Mouse (Mus musculus) limb, embryonic 10.5 days (tissue): ENCODE data around the gene Ifnab. TPM values are rescaled to one million over a fixed set of nuclear protein-coding genes. Genes with fewer than 3 reads are reported as not detected.

Experiments
- DNase-seq: peaks from one replicate; pipeline ENCODE4 v3.0.0-alpha.2; 2017; ENCODE audit warnings: low spot score
- H3K27ac ChIP-seq: fragments of 300-500 bp; sonication (generic); 2 replicates; pipeline ENCODE4 v1.5.1; 2016; ENCODE audit warnings: mild to moderate bottlenecking
- H3K27me3 ChIP-seq: fragments of 300-500 bp; sonication (generic); 2 replicates; pipeline ENCODE4 v1.6.1; 2016; ENCODE audit warnings: low read depth, mild to moderate bottlenecking; ENCODE audit not compliant: poor library complexity, severe bottlenecking
- H3K36me3 ChIP-seq: fragments of 300-500 bp; sonication (generic); 2 replicates; pipeline ENCODE4 v1.6.1; 2016; ENCODE audit warnings: mild to moderate bottlenecking, moderate library complexity
- H3K4me1 ChIP-seq: fragments of 300-500 bp; sonication (generic); 2 replicates; pipeline ENCODE4 v1.6.1; 2016
- H3K4me3 ChIP-seq: fragments of 300-500 bp; sonication (generic); 2 replicates; pipeline ENCODE4 v1.5.1; 2016; ENCODE audit warnings: mild to moderate bottlenecking, moderate library complexity
- H3K9me3 ChIP-seq: fragments of 300-500 bp; sonication (generic); replicated peaks from 2 replicates; pipeline ENCODE4 v1.6.1; 2016; ENCODE audit warnings: mild to moderate bottlenecking
- WGBS: fragments of 180-500 bp; shearing (Covaris S2); methylation state at CpG from one replicate; pipeline ENCODE4 v1.1.7; 2016; 5-methylcytosine and 5-hydroxymethylcytosine counted together
- polyA plus RNA-seq: library from polyadenylated mRNA; unstranded; fragments of >200 nt; fragmentation: Nextera tagmentation; extraction: Ambion mirVana; gene quantifications from 2 replicates; pipeline ENCODE4 v1.2.1, GENCODE M21; 2016

Gene Ifnab
- polyA plus RNA-seq, result not detected in 2 replicates

DNA sequence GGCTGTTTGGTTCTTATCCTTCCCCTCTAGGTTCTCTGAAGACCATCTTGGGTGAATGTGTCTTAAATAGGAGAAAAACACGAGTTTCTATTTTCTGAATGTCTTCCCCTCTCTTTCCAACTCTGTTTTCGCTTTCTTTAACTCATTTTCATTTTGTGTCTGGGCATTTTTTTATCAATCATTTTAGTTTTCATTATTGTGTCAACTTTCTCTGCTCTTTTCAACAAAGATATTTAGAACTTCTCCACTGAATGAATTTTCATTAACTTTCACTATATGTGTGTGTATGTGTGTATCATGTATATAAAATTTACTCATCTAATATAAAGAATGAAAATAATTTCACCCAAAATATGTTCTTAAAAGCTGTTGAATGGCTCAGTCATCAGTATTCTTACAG, at the start of gene Ifnab:
Gene Ifnab, minus strand, starts transcription at position 101 of the 400 bp plus-strand sequence.
- H3K36me3 ChIP-seq, result no peaks in the 10 kb centered on the region
- H3K27me3 ChIP-seq, result no peaks in the 10 kb centered on the region
- no peaks in the 10 kb centered on the region for H3K9me3 ChIP-seq
- H3K4me3 ChIP-seq, result no peak within 1 kb of the TSS
- DNase-seq, result no peak
- WGBS, result 70% methylated on average over 2 of the region's 2 CpGs
- no peak within 1 kb of the TSS for H3K27ac ChIP-seq
- H3K4me1 ChIP-seq, result no peaks in the 10 kb centered on the region

DNA sequence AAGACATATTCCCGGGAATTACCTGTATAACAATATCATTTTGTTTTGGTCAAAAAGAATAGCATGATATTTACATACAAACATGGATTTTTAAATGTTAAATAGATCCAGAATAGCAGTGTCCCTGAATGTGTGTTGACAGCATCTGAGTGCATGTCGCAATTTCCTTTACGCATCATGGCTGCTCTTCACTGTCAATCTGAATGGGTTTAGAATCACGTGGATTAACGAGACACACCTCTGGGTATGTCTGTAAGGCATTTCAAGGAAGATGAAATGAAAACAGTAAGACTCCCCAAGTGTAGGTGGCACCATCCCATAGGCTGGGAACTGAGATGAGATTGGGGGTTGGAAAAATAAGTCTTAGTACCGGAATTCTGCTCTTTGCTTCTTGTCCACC, 47.9 kb upstream of the Ifnab start:
- H3K27me3 ChIP-seq, result no peaks in the 10 kb centered on the region
- no peaks in the 10 kb centered on the region for H3K9me3 ChIP-seq
- 93% methylated on average over 6 of the region's 6 CpGs for WGBS
- H3K27ac ChIP-seq, result no peak overlapping the region
- 0 out of 2 replicates have a peak, but pooled peaks cover 3% of the 10 kb centered on the region for H3K4me1 ChIP-seq
- no peaks in the 10 kb centered on the region for H3K36me3 ChIP-seq
- DNase-seq, result no peak
- no peak overlapping the region for H3K4me3 ChIP-seq

DNA sequence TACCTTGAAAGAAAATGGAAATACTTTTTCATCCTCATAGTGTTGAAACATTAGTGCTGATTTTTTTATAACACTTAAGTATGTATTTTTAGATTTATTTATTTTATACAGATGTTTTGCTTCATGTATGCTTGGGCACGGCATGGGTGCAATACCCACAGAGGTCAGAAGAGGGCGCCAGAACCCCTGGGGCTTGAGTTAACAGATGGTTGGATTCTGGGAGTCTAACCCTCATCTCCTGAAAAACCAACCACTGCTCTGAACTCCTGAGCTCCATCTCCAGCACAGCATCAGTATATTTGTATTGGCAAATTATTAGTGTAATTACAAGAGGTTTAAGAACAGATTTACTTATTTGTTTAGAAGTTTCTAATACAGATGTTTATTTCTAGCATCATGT, 47.3 kb upstream of the Ifnab start:
- Histone ChIP-seq H3K4me1 (0 out of 2 replicates have a peak, but pooled peaks cover 3% of the 10 kb centered on the region), H3K9me3 (no peaks in the 10 kb centered on the region), H3K36me3 (no peaks in the 10 kb centered on the region), H3K27ac (no peak overlapping the region), H3K4me3 (no peak overlapping the region), H3K27me3 (no peaks in the 10 kb centered on the region)
- WGBS, result 1% methylated on average over 2 of the region's 2 CpGs
- DNase-seq, result peak; percentile 88

DNA sequence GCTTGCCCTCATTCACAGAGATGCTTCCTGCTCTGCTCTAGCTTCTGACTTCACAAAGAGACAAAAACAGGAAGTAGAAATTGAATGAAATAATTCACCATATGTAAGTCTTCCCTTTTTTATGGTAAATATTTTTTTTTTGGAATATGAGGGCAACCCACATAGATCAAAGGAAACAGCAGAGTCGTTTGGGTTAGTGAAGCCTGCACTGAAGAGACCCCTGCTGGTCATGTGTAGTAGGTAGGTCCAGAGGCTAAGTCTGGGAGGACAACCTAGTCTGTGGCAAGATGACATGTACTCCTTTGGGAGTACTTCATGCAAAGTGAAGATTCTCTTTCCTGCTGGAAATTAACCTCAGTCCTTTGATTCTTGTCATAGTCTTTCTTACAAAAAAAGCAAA, 36.2 kb upstream of the Ifnab start:
- H3K27me3 ChIP-seq, result no peaks in the 10 kb centered on the region
- no peaks in the 10 kb centered on the region for H3K4me1 ChIP-seq
- no peaks in the 10 kb centered on the region for H3K36me3 ChIP-seq
- WGBS, result 0% methylated on average over 1 of the region's 1 CpGs
- no peak for DNase-seq
- H3K9me3 ChIP-seq, result no peaks in the 10 kb centered on the region
- H3K27ac ChIP-seq, result no peak overlapping the region
- no peak overlapping the region for H3K4me3 ChIP-seq

DNA sequence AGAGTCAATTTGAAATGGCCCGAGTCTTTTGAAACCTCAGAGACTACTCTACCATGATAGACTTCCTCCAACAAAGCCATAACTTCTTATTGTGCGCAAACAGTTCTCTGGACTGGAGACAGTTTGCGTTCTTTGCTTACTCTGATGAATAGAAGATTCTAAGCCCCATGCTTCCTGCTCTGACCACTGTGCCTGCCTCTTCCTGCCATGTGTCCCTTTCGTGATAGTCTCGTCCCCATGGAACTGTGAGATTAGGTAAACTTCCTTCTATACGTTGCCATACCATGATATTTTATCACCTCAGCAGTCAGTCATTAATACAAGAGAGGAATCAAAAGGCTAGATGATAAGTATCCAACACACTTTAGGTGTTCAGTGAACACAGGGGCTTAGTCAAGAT, 35.6 kb upstream of the Ifnab start:
- no peaks in the 10 kb centered on the region for H3K27me3 ChIP-seq
- no peaks in the 10 kb centered on the region for H3K4me1 ChIP-seq
- 92% methylated on average over 6 of the region's 6 CpGs for WGBS
- no peak overlapping the region for H3K4me3 ChIP-seq
- DNase-seq, result no peak
- no peaks in the 10 kb centered on the region for H3K9me3 ChIP-seq
- H3K36me3 ChIP-seq, result no peaks in the 10 kb centered on the region
- no peak overlapping the region for H3K27ac ChIP-seq

DNA sequence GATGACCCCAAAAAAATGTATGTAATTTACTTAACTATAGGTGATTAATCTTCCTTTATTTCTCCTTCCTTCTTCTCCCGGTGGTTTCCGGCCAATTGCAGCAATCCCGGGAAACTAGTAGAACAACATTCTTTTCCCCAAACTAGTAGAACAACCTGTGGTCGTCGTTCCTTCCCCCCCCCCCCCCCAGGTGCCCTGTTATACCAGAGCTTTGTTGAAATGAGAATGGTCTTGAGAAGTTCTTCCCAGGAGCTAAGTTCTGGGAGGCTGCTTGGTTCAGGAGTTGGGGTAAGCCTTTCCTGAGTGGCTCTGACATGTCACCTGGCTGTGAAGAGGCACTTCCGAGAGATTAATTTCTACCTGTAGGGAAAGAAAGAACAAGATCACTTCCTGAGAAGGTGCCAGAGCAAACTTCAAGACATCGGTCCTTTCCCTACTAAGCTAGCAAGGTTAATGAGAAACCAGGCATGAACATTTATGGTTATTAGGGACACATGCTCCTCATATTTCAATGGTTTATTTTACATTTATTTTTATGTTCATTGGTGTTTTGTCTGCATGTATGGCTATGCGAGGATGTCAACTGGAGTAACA, 32.4 kb upstream of the Ifnab start:
- H3K4me3 ChIP-seq, result no peak overlapping the region
- WGBS, result 58% methylated on average over 8 of the region's 8 CpGs
- no peaks in the 10 kb centered on the region for H3K9me3 ChIP-seq
- H3K27ac ChIP-seq, result no peak overlapping the region
- peaks cover 23% of the 10 kb centered on the region for H3K36me3 ChIP-seq
- no peak for DNase-seq
- no peaks in the 10 kb centered on the region for H3K27me3 ChIP-seq
- H3K4me1 ChIP-seq, result peaks cover 29% of the 10 kb centered on the region

DNA sequence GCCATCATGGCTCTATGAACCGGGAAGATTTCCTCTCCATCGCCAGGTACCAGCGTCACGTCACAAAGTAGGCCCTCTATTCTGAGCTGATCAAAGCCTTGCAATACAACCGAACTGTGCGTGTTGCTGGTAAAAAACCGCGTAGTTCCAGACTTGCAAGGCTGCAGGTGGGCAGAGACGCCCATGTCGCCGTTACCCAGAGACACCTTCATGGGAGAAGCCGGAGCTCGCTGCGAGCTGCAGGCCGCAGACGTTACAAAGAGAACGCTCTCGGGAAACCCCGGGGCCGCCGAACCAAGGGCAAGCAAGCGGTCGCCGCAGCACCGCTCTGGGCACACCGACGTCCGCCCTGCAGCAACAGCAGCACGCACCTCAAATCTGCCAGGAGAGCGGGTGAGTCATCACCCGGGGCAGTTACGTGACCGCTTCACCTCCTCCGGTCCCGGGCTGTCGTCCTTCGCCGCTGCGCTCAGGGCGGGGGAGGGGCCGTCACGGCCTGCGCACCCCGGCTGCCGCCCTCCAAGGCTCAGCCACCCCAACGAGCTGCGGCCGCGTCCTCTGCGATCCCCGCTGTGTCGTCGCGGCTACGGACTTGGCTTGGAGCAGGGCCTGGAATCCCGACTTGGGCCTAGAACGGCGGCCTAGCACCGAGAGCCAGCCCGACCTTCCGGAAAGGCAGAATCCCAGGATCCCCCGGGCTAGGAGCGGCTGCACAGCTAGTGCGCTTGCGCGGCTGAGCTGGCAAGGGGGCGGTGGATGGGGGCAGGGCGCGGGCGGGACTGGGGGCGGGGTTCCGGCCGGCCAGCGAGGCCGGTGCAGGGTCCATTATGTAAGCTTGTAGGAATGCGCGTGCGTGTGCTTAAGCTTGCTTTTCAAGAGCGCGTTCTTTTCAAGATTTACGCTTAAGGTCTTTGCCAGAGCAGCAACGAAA, 30.9 kb upstream of the Ifnab start, which contains the start of the genes Gm26566 and Klhl9:
Gene Gm26566, plus strand, starts transcription at position 15 of the 931 bp plus-strand sequence.
Gene Klhl9, minus strand, starts transcription at position 675 of the 931 bp plus-strand sequence.
- peak; percentile 98 for DNase-seq
- Histone ChIP-seq H3K4me3 (peak within 1 kb of the TSS; percentile 75), H3K27me3 (no peaks in the 10 kb centered on the region), H3K9me3 (no peaks in the 10 kb centered on the region), H3K27ac (peak within 1 kb of the TSS; percentile 98), H3K36me3 (peaks cover 38% of the 10 kb centered on the region), H3K4me1 (peaks cover 33% of the 10 kb centered on the region)
- under 1% methylated on average over 82 of the region's 82 CpGs for WGBS

DNA sequence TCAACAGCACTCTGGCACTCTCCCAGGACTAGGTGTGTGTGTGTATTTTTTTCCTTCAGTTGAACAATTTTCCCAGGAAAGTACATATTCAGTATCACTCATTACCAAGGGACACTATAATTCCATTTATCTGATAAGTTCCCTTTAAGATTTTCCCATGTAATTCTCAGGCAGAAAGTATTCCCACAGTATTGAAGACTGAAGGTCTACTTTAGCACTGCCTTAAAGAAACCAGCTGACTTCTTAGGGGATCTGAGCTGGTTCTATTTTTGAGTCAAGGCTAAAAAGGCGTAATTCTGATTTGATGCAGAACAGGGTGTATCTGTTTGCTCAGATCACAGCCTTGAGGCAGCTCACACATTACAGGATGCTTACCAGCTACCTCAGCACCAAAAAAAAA, 27.6 kb upstream of the Ifnab start:
- H3K4me3 ChIP-seq, result peak overlapping the region; percentile 75
- no peaks in the 10 kb centered on the region for H3K27me3 ChIP-seq
- H3K27ac ChIP-seq, result no peak overlapping the region
- peaks cover 72% of the 10 kb centered on the region for H3K36me3 ChIP-seq
- DNase-seq, result no peak
- no peaks in the 10 kb centered on the region for H3K9me3 ChIP-seq
- WGBS, result 70% methylated on average over 1 of the region's 1 CpGs
- peaks cover 33% of the 10 kb centered on the region for H3K4me1 ChIP-seq

DNA sequence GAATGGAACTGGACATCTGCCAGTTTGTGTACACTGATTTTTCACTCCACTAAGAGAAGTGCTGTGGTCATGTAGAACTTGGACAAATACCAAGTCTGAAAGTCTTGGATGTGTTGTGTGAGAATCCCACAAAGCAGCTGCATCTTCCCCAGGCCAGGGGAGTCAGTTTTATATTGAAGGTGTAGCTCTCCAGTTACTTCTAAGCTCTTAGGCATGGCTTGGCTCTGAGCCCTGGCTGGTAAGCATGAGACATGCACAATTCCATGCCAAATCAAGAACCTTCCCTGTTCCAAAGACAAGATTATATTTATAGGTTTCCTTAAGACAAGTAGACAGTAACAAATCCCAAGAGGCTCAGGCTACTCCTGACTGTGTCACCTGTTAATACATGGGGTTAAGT, 23.9 kb upstream of the Ifnab start:
- Histone ChIP-seq H3K36me3 (peaks cover 70% of the 10 kb centered on the region), H3K4me1 (peaks cover 18% of the 10 kb centered on the region), H3K27me3 (no peaks in the 10 kb centered on the region), H3K27ac (no peak overlapping the region), H3K4me3 (no peak overlapping the region), H3K9me3 (no peaks in the 10 kb centered on the region)
- no peak for DNase-seq

DNA sequence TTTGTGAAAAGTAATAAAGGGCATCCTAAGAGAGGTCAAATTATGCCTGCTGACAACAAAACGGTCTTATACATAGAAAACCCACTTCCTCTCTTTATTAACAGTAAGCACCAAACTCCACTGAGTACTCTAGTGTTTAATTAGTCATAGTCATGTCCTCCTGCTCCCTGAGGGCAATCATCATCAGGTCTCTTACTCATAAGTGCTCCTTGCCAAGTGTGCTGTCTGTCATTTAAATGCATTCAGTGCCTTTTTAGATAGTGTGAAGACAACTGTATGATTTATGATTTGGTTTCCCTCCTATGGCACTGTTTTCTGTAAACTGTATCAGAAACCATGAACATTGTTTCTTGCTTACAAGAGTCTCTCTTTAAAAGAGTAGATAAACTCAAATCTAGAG, 23.1 kb upstream of the Ifnab start:
- DNase-seq, result no peak
- Histone ChIP-seq H3K4me1 (peaks cover 10% of the 10 kb centered on the region; the same call in 1 of the 2 replicates), H3K27me3 (no peaks in the 10 kb centered on the region), H3K36me3 (peaks cover 63% of the 10 kb centered on the region), H3K4me3 (no peak overlapping the region), H3K9me3 (no peaks in the 10 kb centered on the region), H3K27ac (no peak overlapping the region)
- 97% methylated on average over 1 of the region's 1 CpGs for WGBS

DNA sequence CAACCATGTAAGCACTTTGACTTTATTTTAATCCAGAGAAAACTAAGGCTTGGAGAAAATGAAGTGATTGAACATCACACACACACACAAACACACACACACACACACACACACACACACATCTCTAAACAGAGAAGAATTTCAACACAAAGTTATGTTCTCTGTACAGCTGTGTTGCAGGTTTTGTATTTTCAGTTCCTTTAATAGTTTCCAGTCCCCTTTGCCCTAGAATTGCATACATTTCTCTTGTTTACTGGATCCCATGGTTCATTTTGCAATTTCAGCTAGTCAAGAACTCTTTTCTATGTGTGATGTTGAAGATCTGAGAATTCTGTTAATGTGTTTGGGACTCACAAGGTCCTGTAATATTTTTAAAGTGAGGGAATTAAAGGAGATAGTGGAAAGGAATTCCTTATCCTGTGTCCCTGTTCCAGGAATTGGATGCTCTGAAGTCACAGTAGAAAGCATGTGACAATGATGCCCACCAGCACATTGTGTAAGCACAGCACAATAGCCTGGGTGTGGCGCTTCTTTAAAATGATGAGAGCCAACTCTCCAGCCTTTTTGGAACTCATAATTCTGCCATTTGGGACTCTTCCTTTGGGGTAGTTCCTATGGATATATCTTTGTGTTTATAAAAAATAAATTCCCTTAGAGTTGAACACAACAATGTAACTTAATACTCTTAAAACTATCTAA, 16.1 kb upstream of the Ifnab start:
- H3K9me3 ChIP-seq, result no peaks in the 10 kb centered on the region
- WGBS, result 86% methylated on average over 1 of the region's 1 CpGs
- no peaks in the 10 kb centered on the region for H3K27me3 ChIP-seq
- H3K36me3 ChIP-seq, result 0 out of 2 replicates have a peak, but pooled peaks cover 5% of the 10 kb centered on the region
- no peak overlapping the region for H3K4me3 ChIP-seq
- H3K4me1 ChIP-seq, result no peaks in the 10 kb centered on the region
- DNase-seq, result no peak
- H3K27ac ChIP-seq, result no peak overlapping the region

DNA sequence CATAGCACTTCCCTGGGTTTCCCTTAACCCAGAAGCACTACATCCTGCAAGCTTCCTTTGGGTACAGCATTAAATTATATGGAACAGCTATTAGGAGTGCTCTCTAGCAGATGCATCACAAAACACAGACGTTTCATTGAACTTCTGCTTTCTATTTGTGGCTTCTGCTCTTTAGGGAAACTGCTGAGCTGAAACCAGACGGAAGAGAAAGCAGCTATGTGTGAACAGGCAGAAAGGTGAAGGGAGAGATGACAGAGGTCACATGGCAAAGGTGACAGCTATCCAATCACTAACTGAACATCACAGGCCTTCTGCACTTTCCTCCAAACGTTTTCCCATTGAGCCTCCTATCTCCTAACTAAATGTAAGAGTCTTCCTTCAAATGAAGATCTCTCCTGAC, 14.8 kb upstream of the Ifnab start:
- DNase-seq, result no peak
- Histone ChIP-seq H3K9me3 (no peaks in the 10 kb centered on the region), H3K36me3 (0 out of 2 replicates have a peak, but pooled peaks cover 3% of the 10 kb centered on the region), H3K4me3 (no peak overlapping the region), H3K27me3 (no peaks in the 10 kb centered on the region), H3K27ac (no peak overlapping the region), H3K4me1 (no peaks in the 10 kb centered on the region)
- WGBS, result 39% methylated on average over 3 of the region's 3 CpGs

DNA sequence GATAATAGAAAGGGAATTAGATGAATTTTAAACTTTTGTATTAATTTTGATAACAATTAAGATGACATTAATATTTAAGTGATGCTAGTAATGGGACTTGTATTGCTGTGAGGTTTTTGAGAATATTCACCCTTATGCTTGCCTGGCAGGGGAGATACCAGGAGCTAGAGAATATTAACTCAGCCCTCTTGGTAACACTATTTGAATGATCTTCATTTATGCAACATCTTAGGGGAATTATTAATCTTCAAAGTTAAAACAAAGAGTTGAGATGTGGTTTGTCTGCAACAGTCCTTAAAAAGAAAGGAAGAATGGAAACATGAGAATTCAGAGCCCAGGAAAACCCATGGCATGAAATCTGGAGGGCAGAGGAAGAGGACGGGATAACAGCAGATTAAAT, 8.1 kb upstream of the Ifnab start:
- Histone ChIP-seq H3K4me3 (no peak overlapping the region), H3K27ac (no peak overlapping the region), H3K36me3 (no peaks in the 10 kb centered on the region), H3K4me1 (peaks cover 3% of the 10 kb centered on the region), H3K9me3 (no peaks in the 10 kb centered on the region), H3K27me3 (no peaks in the 10 kb centered on the region)
- WGBS, result 87% methylated on average over 1 of the region's 1 CpGs
- no peak for DNase-seq
